Mouse (Mus musculus) myocyte (in vitro differentiated cells): ENCODE data around the gene Pnpla6. TPM values are rescaled to one million over a fixed set of nuclear protein-coding genes. Genes with fewer than 3 reads are reported as not detected.

Experiments
- H3K27me3 ChIP-seq: one replicate; pipeline ENCODE4 v1.6.1; 2011; ENCODE audit not compliant: control insufficient read depth, insufficient read depth, insufficient read length
- H3K36me3 ChIP-seq: one replicate; pipeline ENCODE4 v1.6.1; 2011; ENCODE audit not compliant: control insufficient read depth, insufficient read depth
- H3K4me2 ChIP-seq: one replicate; pipeline ENCODE4 v1.6.1; 2011; ENCODE audit warnings: low read depth, control low read depth
- H3K4me3 ChIP-seq: one replicate; pipeline ENCODE4 v1.5.1; 2011; ENCODE audit warnings: mild to moderate bottlenecking, control low read depth, moderate library complexity
- H3K79me2 ChIP-seq: one replicate; pipeline ENCODE4 v1.6.1; 2011; ENCODE audit not compliant: control insufficient read depth, insufficient read depth
- H3ac ChIP-seq: one replicate; pipeline ENCODE4 v1.6.1; 2011; ENCODE audit not compliant: control insufficient read depth, insufficient read length
- CEBPB ChIP-seq: IDR thresholded peaks from 2 replicates; pipeline ENCODE4 v1.6.1; 2011; ENCODE audit warnings: mild to moderate bottlenecking, moderate library complexity; ENCODE audit not compliant: poor library complexity, insufficient read depth, severe bottlenecking
- E2F4 ChIP-seq: IDR thresholded peaks from one replicate; pipeline ENCODE4 v1.6.1; 2011; ENCODE audit warnings: mild to moderate bottlenecking, control low read depth, moderate library complexity; ENCODE audit not compliant: insufficient read depth
- MAX ChIP-seq: IDR thresholded peaks from one replicate; pipeline ENCODE4 v1.6.1; 2011; ENCODE audit warnings: low read depth, mild to moderate bottlenecking, control low read depth
- MYOD1 ChIP-seq, 3 experiments: IDR thresholded peaks; one replicate each; pipeline ENCODE4 v1.6.1; 2011; ENCODE audit warnings: control low read depth in 2 of 3, low read depth in 2 of 3, mild to moderate bottlenecking in 2 of 3, moderate library complexity in 1 of 3; ENCODE audit not compliant: insufficient read length in 2 of 3, control insufficient read depth in 1 of 3
- MYOG ChIP-seq, 3 experiments: IDR thresholded peaks; one replicate each; pipeline ENCODE4 v1.6.1; 2011; ENCODE audit warnings: control low read depth in 2 of 3, low read depth in 2 of 3, mild to moderate bottlenecking in 2 of 3; ENCODE audit not compliant: insufficient read length in 2 of 3, control insufficient read depth in 1 of 3, insufficient read depth in 1 of 3
- POLR2A ChIP-seq: IDR thresholded peaks from one replicate; pipeline ENCODE4 v1.6.1; 2011; ENCODE audit warnings: low read depth, mild to moderate bottlenecking, control low read depth, moderate library complexity; ENCODE audit not compliant: insufficient read length
- POLR2AphosphoS2 ChIP-seq: IDR thresholded peaks from one replicate; pipeline ENCODE4 v1.6.1; 2011; ENCODE audit warnings: low read depth, control low read depth; ENCODE audit not compliant: insufficient read length
- REST ChIP-seq: IDR thresholded peaks from one replicate; pipeline ENCODE4 v1.6.1; 2011; ENCODE audit warnings: mild to moderate bottlenecking, control low read depth, moderate library complexity; ENCODE audit not compliant: insufficient read depth, insufficient read length
- SRF ChIP-seq: IDR thresholded peaks from one replicate; pipeline ENCODE4 v1.6.1; 2011; ENCODE audit warnings: low read depth; ENCODE audit not compliant: control insufficient read depth, insufficient read length
- TCF12 ChIP-seq: IDR thresholded peaks from one replicate; pipeline ENCODE4 v1.6.1; 2011; ENCODE audit warnings: mild to moderate bottlenecking, control low read depth; ENCODE audit not compliant: poor library complexity, insufficient read depth, severe bottlenecking
- TCF3 ChIP-seq: IDR thresholded peaks from one replicate; pipeline ENCODE4 v1.6.1; 2011; ENCODE audit warnings: low read depth, control low read depth; ENCODE audit not compliant: insufficient read length
- USF1 ChIP-seq: IDR thresholded peaks from one replicate; pipeline ENCODE4 v1.6.1; 2011; ENCODE audit warnings: low read depth, mild to moderate bottlenecking, control low read depth, moderate library complexity
- polyA plus RNA-seq: library from polyadenylated mRNA; unstranded; fragments of >200 nt; fragmentation: generic; extraction: Trizol; gene quantifications from one replicate; pipeline ENCODE4 v1.2.1, GENCODE M21; 2012; ENCODE audit warnings: missing spikeins

Gene Pnpla6
- polyA plus RNA-seq, 1 experiment = 14.8 TPM

- Histone ChIP-seq H3K27me3 (peaks cover 13% of the 10 kb centered on the region), H3ac (no peak overlapping the region), H3K79me2 (no peaks in the 10 kb centered on the region), H3K4me2 (no peak overlapping the region), H3K4me3 (no peak overlapping the region), H3K36me3 (no peaks in the 10 kb centered on the region)
- TF ChIP-seq E2F4 (no peak), CEBPB (no peak), REST (no peak), TCF12 (no peak), POLR2A (no peak), SRF (no peak), MAX (no peak), POLR2AphosphoS2 (no peak), MYOG (IDR thresholded peaks at IDR 0.05; ENCODE audit: control insufficient read depth in 1 of 3, insufficient read depth in 1 of 3, insufficient read length in 2 of 3, low read depth in 2 of 3) (no peak), MYOD1 (IDR thresholded peaks at IDR 0.05; ENCODE audit: control insufficient read depth in 1 of 3, insufficient read length in 2 of 3, low read depth in 2 of 3) (no peak), USF1 (no peak), TCF3 (no peak)
Measured at GRCm38 (mm10) chr8:3588258-3588633, 73.1 kb downstream of the Pnpla6 start.

- Histone ChIP-seq H3K4me3 (no peak overlapping the region), H3ac (no peak overlapping the region), H3K4me2 (no peak overlapping the region), H3K27me3 (no peaks in the 10 kb centered on the region), H3K36me3 (no peaks in the 10 kb centered on the region), H3K79me2 (no peaks in the 10 kb centered on the region)
- TF ChIP-seq SRF = no peak
- no peak for TF ChIP-seq MYOG (IDR thresholded peaks at IDR 0.05; ENCODE audit: control insufficient read depth in 1 of 3, insufficient read depth in 1 of 3, insufficient read length in 2 of 3, low read depth in 2 of 3)
- no peak for TF ChIP-seq MAX
- no peak for TF ChIP-seq REST
- TF ChIP-seq TCF3 = no peak
- TF ChIP-seq TCF12 = no peak
- no peak for TF ChIP-seq POLR2AphosphoS2
- no peak for TF ChIP-seq MYOD1 (IDR thresholded peaks at IDR 0.05; ENCODE audit: control insufficient read depth in 1 of 3, insufficient read length in 2 of 3, low read depth in 2 of 3)
- TF ChIP-seq POLR2A = no peak
- TF ChIP-seq E2F4 = no peak
- no peak for TF ChIP-seq USF1
- TF ChIP-seq CEBPB = no peak
Measured at GRCm38 (mm10) chr8:3593470-3593869, 78.3 kb downstream of the Pnpla6 start.

Other genes starting within 250 kb of the Pnpla6 start
- 4.6 TPM for gene Insr, start 235.8 kb upstream of the Pnpla6 start, polyA plus RNA-seq
- gene A430078G23Rik, start 162.0 kb upstream of the Pnpla6 start, polyA plus RNA-seq = not detected
- gene Arhgef18, start 122.4 kb upstream of the Pnpla6 start, polyA plus RNA-seq = 10.7 TPM
- 5.5 TPM for gene Pex11g, start 47.7 kb upstream of the Pnpla6 start, polyA plus RNA-seq
- not detected for gene Tex45, start 44.5 kb upstream of the Pnpla6 start, polyA plus RNA-seq
- 29.2 TPM for gene Zfp358, start 22.2 kb upstream of the Pnpla6 start, polyA plus RNA-seq
- gene Mcoln1, start 14.9 kb upstream of the Pnpla6 start, polyA plus RNA-seq = 44.1 TPM
- gene C330021F23Rik, start 52.6 kb downstream of the Pnpla6 start, polyA plus RNA-seq = 0.05 TPM
- gene Camsap3, start 71.9 kb downstream of the Pnpla6 start, polyA plus RNA-seq = 0.05 TPM
- 44.6 TPM for gene Xab2, start 105.9 kb downstream of the Pnpla6 start, polyA plus RNA-seq
- 51.7 TPM for gene Pet100, start 106.2 kb downstream of the Pnpla6 start, polyA plus RNA-seq
- 0.62 TPM for gene Pcp2, start 110.2 kb downstream of the Pnpla6 start, polyA plus RNA-seq
- gene Stxbp2, start 115.6 kb downstream of the Pnpla6 start, polyA plus RNA-seq = 7.7 TPM
- gene Retn, start 140.4 kb downstream of the Pnpla6 start, polyA plus RNA-seq = not detected
- not detected for gene Mcemp1, start 150.4 kb downstream of the Pnpla6 start, polyA plus RNA-seq
- 0.32 TPM for gene Fcor, start 157.0 kb downstream of the Pnpla6 start, polyA plus RNA-seq
- gene Trappc5, start 160.9 kb downstream of the Pnpla6 start, polyA plus RNA-seq = 35.8 TPM
- gene Fcer2a, start 178.8 kb downstream of the Pnpla6 start, polyA plus RNA-seq = 0.02 TPM
- gene Clec4g, start 205.3 kb downstream of the Pnpla6 start, polyA plus RNA-seq = not detected
- not detected for gene Cd209a, start 233.6 kb downstream of the Pnpla6 start, polyA plus RNA-seq